Mouse (Mus musculus): ENCODE results near the gene Lrrc49. TPM values are rescaled to one million over a fixed set of nuclear protein-coding genes. Genes with fewer than 3 reads are reported as not detected.

Lrrc49 gene
- polyA plus RNA-seq, 1 experiment from 2014 or later: 0.79 TPM

DNA sequence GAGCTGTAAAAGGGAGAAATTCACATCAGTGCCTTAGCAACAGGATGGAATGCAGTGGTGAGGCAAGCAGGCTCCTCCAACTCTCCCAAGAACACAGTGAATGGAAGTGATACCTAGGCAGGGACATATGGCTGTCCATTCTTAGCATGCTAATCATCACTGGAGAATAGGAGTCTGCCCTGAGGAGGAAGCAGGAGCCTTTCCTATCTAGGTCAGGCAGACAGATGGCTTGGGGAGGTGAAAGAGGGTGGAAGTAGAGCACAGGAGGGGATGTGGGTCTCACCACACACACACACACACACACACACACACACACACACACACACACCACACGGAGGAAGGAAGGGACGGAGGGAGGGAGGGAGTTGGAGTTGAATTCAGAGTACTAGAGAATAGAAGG is 62.1 kb downstream of the Lrrc49 start:
- no peaks in the 10 kb centered on the region for H3K36me3 ChIP-seq (ENCODE audit: control insufficient read depth, insufficient read depth)
- no CpG with 5 or more reads among the region's 2 CpGs for WGBS (ENCODE audit: insufficient replicate concordance)
- no peaks in the 10 kb centered on the region for H3K4me1 ChIP-seq (ENCODE audit: control insufficient read depth, low read depth, low read length)
- no peak overlapping the region for H3K9ac ChIP-seq (ENCODE audit: low read depth, low read length)
- ATAC-seq (ENCODE audit: low read depth): no peak
- H3K4me2 ChIP-seq (ENCODE audit: low read depth, low read length): no peak overlapping the region
- H3K27me3 ChIP-seq (ENCODE audit: control insufficient read depth, insufficient read depth, low read depth, low read length): no peaks in the 10 kb centered on the region
- no peaks in the 10 kb centered on the region for H3K9me3 ChIP-seq (replicated peaks; ENCODE audit: control insufficient read depth, low read length)
- no peak overlapping the region for H3K27ac ChIP-seq (ENCODE audit: low read length)
- no peak overlapping the region for H3K4me3 ChIP-seq (ENCODE audit: low read depth, low read length)

DNA sequence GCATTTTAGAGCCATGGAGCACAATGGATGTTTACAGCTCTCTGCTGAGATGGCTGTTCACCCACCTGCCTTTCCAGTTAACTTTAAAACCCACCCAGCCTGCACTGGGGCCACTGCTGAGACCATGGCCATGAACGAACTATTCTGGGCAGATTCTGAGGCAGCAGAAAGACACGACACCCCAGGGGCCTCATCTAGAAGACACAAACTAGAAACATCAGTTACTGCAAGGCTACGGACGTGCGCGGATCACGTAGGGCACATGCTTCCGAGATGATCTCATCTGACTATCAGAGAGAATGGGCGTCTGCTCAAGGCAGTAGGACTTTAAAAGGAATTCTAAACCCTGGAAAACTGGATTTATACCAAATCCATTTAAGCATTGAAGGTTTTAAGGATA is 71.0 kb downstream of the Lrrc49 start:
- ATAC-seq (ENCODE audit: low read depth): no peak
- H3K4me2 ChIP-seq (ENCODE audit: low read depth, low read length): no peak overlapping the region
- H3K4me3 ChIP-seq (ENCODE audit: low read depth, low read length): no peak overlapping the region
- H3K27me3 ChIP-seq (ENCODE audit: control insufficient read depth, insufficient read depth, low read depth, low read length): no peaks in the 10 kb centered on the region
- H3K9ac ChIP-seq (ENCODE audit: low read depth, low read length): no peak overlapping the region
- 69% methylated on average over 9 of the region's 9 CpGs for WGBS (ENCODE audit: insufficient replicate concordance)
- H3K4me1 ChIP-seq (ENCODE audit: control insufficient read depth, low read depth, low read length): no peaks in the 10 kb centered on the region
- no peaks in the 10 kb centered on the region for H3K36me3 ChIP-seq (ENCODE audit: control insufficient read depth, insufficient read depth)
- no peak overlapping the region for H3K27ac ChIP-seq (ENCODE audit: low read length)
- H3K9me3 ChIP-seq (replicated peaks; ENCODE audit: control insufficient read depth, low read length): no peaks in the 10 kb centered on the region

DNA sequence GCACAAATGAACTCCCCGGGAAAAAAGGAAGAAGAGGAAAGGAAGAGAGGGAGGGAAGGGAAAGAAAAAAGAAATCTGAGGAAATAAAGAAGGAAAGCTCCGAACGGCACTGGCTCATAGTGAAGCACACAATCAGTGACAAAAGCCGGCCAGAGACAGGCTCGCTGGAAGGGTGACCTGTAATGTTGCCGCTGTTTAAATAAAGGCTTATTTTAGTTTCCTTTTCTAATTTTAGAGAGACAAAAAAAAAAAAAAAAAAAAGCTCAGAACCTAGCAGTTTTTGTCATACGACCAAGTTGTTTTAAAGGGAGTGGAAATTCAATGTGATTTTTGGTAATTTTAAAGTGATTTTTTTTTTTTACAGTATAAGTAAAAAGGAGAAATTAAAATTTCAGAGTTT is 71.6 kb downstream of the Lrrc49 start:
- Histone ChIP-seq H3K4me3 (ENCODE audit: low read depth, low read length) (no peak overlapping the region), H3K4me2 (ENCODE audit: low read depth, low read length) (no peak overlapping the region), H3K9ac (ENCODE audit: low read depth, low read length) (no peak overlapping the region), H3K27me3 (ENCODE audit: control insufficient read depth, insufficient read depth, low read depth, low read length) (no peaks in the 10 kb centered on the region), H3K27ac (ENCODE audit: low read length) (no peak overlapping the region), H3K4me1 (ENCODE audit: control insufficient read depth, low read depth, low read length) (no peaks in the 10 kb centered on the region), H3K9me3 (replicated peaks; ENCODE audit: control insufficient read depth, low read length) (no peaks in the 10 kb centered on the region), H3K36me3 (ENCODE audit: control insufficient read depth, insufficient read depth) (no peaks in the 10 kb centered on the region)
- 54% methylated on average over 7 of the region's 7 CpGs for WGBS (ENCODE audit: insufficient replicate concordance)
- no peak for ATAC-seq (ENCODE audit: low read depth)

DNA sequence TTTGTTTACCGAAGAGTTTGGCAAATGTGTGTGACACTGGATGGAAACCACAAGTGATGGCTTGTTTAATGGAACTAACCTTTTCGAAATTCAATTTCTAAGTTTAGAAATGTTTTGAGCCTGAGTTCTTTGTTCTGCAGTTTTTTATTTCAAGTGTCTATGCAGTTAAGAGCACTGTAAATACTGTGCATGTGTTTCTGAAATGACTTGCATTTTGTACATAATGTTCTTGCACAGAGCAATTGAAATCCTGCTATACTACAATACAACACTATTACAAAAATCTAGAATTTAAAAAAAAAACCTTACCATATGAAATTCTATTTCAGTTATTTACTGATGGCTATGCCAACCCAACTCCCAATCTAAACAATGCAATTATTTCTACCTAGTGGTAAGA is 75.7 kb downstream of the Lrrc49 start:
- H3K9ac ChIP-seq (ENCODE audit: low read depth, low read length): no peak overlapping the region
- H3K36me3 ChIP-seq (ENCODE audit: control insufficient read depth, insufficient read depth): no peaks in the 10 kb centered on the region
- no peaks in the 10 kb centered on the region for H3K4me1 ChIP-seq (ENCODE audit: control insufficient read depth, low read depth, low read length)
- 38% methylated on average over 2 of the region's 2 CpGs for WGBS (ENCODE audit: insufficient replicate concordance)
- no peak overlapping the region for H3K4me3 ChIP-seq (ENCODE audit: low read depth, low read length)
- no peak overlapping the region for H3K4me2 ChIP-seq (ENCODE audit: low read depth, low read length)
- no peaks in the 10 kb centered on the region for H3K27me3 ChIP-seq (ENCODE audit: control insufficient read depth, insufficient read depth, low read depth, low read length)
- H3K9me3 ChIP-seq (replicated peaks; ENCODE audit: control insufficient read depth, low read length): no peaks in the 10 kb centered on the region
- no peak for ATAC-seq (ENCODE audit: low read depth)
- no peak overlapping the region for H3K27ac ChIP-seq (ENCODE audit: low read length)

DNA sequence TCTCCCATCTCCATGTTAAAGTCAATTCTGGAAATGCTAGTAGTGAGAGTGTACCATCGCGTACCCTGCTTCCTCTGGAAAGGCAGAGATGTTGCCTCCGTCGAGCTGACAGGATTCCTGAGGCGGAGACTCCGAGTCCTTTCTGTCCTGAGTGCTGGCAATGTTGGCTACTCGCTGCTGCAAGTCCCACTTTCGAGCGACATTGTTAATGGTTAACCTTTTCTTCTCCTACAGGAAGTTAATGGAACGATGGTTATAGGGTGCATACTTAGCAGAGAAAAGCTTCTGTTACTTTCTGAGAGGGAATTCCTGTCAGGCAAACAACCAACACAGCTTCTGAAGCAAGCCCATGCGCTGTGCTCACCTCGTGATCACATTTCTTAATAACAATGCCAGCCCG is 77.8 kb downstream of the Lrrc49 start:
- WGBS (ENCODE audit: insufficient replicate concordance): 56% methylated on average over 13 of the region's 13 CpGs
- Histone ChIP-seq H3K27ac (ENCODE audit: low read length) (no peak overlapping the region), H3K27me3 (ENCODE audit: control insufficient read depth, insufficient read depth, low read depth, low read length) (no peaks in the 10 kb centered on the region), H3K4me2 (ENCODE audit: low read depth, low read length) (no peak overlapping the region), H3K36me3 (ENCODE audit: control insufficient read depth, insufficient read depth) (no peaks in the 10 kb centered on the region), H3K9me3 (replicated peaks; ENCODE audit: control insufficient read depth, low read length) (no peaks in the 10 kb centered on the region), H3K4me3 (ENCODE audit: low read depth, low read length) (no peak overlapping the region), H3K4me1 (ENCODE audit: control insufficient read depth, low read depth, low read length) (no peaks in the 10 kb centered on the region), H3K9ac (ENCODE audit: low read depth, low read length) (no peak overlapping the region)
- no peak for ATAC-seq (ENCODE audit: low read depth)

DNA sequence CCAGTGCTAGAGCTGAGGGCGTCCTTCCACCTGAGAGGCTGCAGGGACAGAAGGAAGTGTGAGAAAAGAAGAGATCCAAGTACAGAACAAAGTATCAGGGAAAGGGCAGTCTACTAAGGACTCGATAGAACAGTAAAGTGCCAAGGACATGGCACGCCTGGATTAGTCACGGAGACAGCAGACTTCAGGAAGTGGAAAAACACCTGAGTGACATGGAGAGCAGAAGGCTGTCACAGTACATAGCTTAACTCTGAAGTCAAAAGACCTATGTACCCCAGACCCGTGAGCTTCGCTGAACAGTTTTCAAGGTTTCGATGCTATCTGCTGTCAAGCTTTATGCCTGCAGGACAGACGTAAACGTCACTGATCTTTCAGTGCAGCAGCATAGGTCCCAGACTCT is 79.1 kb downstream of the Lrrc49 start:
- Histone ChIP-seq H3K9me3 (replicated peaks; ENCODE audit: control insufficient read depth, low read length) (no peaks in the 10 kb centered on the region), H3K4me1 (ENCODE audit: control insufficient read depth, low read depth, low read length) (no peaks in the 10 kb centered on the region), H3K36me3 (ENCODE audit: control insufficient read depth, insufficient read depth) (no peaks in the 10 kb centered on the region), H3K27me3 (ENCODE audit: control insufficient read depth, insufficient read depth, low read depth, low read length) (no peaks in the 10 kb centered on the region), H3K4me3 (ENCODE audit: low read depth, low read length) (no peak overlapping the region), H3K9ac (ENCODE audit: low read depth, low read length) (no peak overlapping the region), H3K27ac (ENCODE audit: low read length) (no peak overlapping the region), H3K4me2 (ENCODE audit: low read depth, low read length) (no peak overlapping the region)
- WGBS (ENCODE audit: insufficient replicate concordance): 68% methylated on average over 9 of the region's 9 CpGs
- ATAC-seq (ENCODE audit: low read depth): no peak

DNA sequence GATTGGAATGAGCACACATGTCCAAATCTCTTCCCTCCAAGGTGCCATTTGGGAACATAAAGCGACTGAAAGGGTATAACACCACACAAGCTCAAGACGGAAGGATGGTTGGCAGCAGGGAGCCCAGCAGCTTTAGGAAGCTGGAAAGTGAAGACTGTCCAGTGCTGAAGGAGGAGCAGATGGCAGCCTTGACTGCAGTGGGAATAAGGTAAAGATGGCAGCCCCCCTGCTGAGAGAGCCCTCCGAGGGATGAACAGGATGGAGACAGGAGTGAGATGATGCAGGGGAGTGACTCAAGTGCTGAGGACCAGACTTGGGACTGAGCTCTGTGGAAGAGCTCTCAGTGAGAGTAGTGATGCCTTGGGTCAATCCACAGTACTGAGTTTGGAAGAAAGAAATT is 79.9 kb downstream of the Lrrc49 start:
- ATAC-seq (ENCODE audit: low read depth): no peak

DNA sequence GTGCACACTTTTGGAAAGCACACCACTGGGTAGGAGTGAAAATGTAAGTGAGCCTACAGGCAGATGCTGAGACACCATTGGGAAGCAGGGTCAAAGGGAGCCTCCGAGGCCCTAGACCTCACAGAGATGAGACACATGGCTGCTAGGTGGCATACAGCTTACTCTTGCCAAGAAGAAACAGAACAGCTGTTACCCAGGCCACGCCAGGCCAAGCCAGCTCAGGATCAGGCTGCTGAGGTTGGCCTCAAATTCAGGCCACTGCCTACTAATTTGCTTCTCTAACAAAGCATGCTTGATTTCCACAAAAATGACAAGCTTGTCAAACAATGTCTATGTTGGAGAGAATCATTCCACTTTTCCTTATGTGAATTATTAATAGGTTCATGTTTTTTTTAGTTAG is 83.0 kb downstream of the Lrrc49 start:
- Histone ChIP-seq H3K4me3 (ENCODE audit: low read depth, low read length) (no peak overlapping the region), H3K27ac (ENCODE audit: low read length) (no peak overlapping the region), H3K36me3 (ENCODE audit: control insufficient read depth, insufficient read depth) (no peaks in the 10 kb centered on the region), H3K9me3 (replicated peaks; ENCODE audit: control insufficient read depth, low read length) (no peaks in the 10 kb centered on the region), H3K4me1 (ENCODE audit: control insufficient read depth, low read depth, low read length) (no peaks in the 10 kb centered on the region), H3K4me2 (ENCODE audit: low read depth, low read length) (no peak overlapping the region), H3K9ac (ENCODE audit: low read depth, low read length) (no peak overlapping the region), H3K27me3 (ENCODE audit: control insufficient read depth, insufficient read depth, low read depth, low read length) (no peaks in the 10 kb centered on the region)
- ATAC-seq (ENCODE audit: low read depth): no peak
- WGBS (ENCODE audit: insufficient replicate concordance): 63% methylated on average over 2 of the region's 2 CpGs

More for the DNA sequence above, 79.9 kb downstream of the Lrrc49 start:
- no peaks in the 10 kb centered on the region for H3K4me1 ChIP-seq (ENCODE audit: control insufficient read depth, low read depth, low read length)
- no peaks in the 10 kb centered on the region for H3K9me3 ChIP-seq (replicated peaks; ENCODE audit: control insufficient read depth, low read length)
- 61% methylated on average over 3 of the region's 3 CpGs for WGBS (ENCODE audit: insufficient replicate concordance)
- H3K4me2 ChIP-seq (ENCODE audit: low read depth, low read length): no peak overlapping the region
- no peak overlapping the region for H3K4me3 ChIP-seq (ENCODE audit: low read depth, low read length)
- H3K36me3 ChIP-seq (ENCODE audit: control insufficient read depth, insufficient read depth): no peaks in the 10 kb centered on the region
- H3K9ac ChIP-seq (ENCODE audit: low read depth, low read length): no peak overlapping the region
- H3K27ac ChIP-seq (ENCODE audit: low read length): no peak overlapping the region
- H3K27me3 ChIP-seq (ENCODE audit: control insufficient read depth, insufficient read depth, low read depth, low read length): no peaks in the 10 kb centered on the region

DNA sequence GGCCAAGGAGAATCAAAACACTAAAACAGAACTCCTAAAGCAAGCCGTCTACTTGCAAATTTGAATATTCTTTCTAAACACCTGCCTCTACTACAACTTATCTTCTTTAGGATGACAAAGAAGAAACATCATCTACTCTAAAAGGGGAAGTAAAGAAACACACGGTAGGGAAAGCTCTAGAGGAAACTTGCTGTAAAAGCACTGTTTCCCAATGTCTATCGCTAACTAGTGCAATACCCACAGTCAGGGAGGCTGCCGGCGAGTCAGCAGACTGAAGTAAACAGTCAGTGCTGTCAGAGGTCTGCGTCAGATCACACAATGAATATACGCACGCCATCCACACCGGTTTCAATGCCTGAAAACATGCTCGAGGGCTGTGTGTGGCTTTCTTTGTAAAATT is 86.0 kb downstream of the Lrrc49 start:
- ATAC-seq (ENCODE audit: low read depth): no peak
- Histone ChIP-seq H3K36me3 (ENCODE audit: control insufficient read depth, insufficient read depth) (no peaks in the 10 kb centered on the region), H3K4me3 (ENCODE audit: low read depth, low read length) (no peak overlapping the region), H3K27me3 (ENCODE audit: control insufficient read depth, insufficient read depth, low read depth, low read length) (no peaks in the 10 kb centered on the region), H3K4me1 (ENCODE audit: control insufficient read depth, low read depth, low read length) (no peaks in the 10 kb centered on the region), H3K9ac (ENCODE audit: low read depth, low read length) (no peak overlapping the region), H3K9me3 (replicated peaks; ENCODE audit: control insufficient read depth, low read length) (no peaks in the 10 kb centered on the region), H3K27ac (ENCODE audit: low read length) (no peak overlapping the region), H3K4me2 (ENCODE audit: low read depth, low read length) (no peak overlapping the region)
- WGBS (ENCODE audit: insufficient replicate concordance): 35% methylated on average over 10 of the region's 10 CpGs

DNA sequence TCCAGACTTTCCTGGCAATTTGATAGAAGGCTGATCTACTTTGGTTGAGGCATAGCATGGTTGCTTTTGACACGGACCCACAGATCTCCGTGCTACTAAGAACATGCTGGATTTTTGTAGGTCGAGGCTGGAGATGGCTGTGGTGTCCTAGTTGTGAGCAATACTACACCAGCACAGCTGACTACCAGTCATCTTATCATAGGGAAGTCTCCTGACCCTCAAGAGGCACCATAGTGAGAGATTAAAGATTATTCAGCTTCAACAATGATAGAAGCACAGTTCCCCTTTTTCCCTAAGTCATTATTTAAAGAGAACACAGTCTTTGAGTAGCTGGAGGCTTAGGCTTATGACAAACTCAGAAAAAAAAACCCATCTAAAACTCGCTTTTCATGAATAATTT is 87.7 kb downstream of the Lrrc49 start:
- no peak overlapping the region for H3K27ac ChIP-seq (ENCODE audit: low read length)
- no peak overlapping the region for H3K9ac ChIP-seq (ENCODE audit: low read depth, low read length)
- no peak overlapping the region for H3K4me3 ChIP-seq (ENCODE audit: low read depth, low read length)
- no peaks in the 10 kb centered on the region for H3K4me1 ChIP-seq (ENCODE audit: control insufficient read depth, low read depth, low read length)
- H3K36me3 ChIP-seq (ENCODE audit: control insufficient read depth, insufficient read depth): no peaks in the 10 kb centered on the region
- ATAC-seq (ENCODE audit: low read depth): no peak
- H3K4me2 ChIP-seq (ENCODE audit: low read depth, low read length): no peak overlapping the region
- WGBS (ENCODE audit: insufficient replicate concordance): 49% methylated on average over 4 of the region's 4 CpGs
- H3K9me3 ChIP-seq (replicated peaks; ENCODE audit: control insufficient read depth, low read length): no peaks in the 10 kb centered on the region
- H3K27me3 ChIP-seq (ENCODE audit: control insufficient read depth, insufficient read depth, low read depth, low read length): no peaks in the 10 kb centered on the region

Data from liver, embryonic 16.5 days (tissue).